Mouse (Mus musculus): Measurements from ENCODE around the gene Cdr1.

The Cdr1 gene

DNA sequence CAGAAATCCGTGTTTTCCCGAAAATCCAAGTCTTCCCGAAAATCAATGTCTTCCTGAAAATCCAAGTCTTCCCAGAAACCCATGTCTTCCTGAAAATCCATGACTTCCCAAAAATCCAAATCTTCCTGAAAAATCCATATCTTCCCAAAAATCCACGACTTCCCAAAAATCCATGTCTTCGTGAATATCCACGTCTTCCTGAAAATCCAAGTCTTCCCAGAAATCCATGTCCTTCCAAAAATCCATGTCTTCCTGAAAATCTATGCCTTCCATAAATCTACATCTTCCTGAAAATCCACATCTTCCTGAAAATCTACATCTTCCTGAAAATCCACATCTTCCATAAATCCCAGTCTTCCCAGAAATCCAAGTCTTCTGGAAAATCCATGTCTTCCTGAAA, at the start of gene Cdr1:
Gene Cdr1, minus strand, starts transcription at position 101 of the 400 bp plus-strand sequence.
- no peak for DNase-seq

DNA sequence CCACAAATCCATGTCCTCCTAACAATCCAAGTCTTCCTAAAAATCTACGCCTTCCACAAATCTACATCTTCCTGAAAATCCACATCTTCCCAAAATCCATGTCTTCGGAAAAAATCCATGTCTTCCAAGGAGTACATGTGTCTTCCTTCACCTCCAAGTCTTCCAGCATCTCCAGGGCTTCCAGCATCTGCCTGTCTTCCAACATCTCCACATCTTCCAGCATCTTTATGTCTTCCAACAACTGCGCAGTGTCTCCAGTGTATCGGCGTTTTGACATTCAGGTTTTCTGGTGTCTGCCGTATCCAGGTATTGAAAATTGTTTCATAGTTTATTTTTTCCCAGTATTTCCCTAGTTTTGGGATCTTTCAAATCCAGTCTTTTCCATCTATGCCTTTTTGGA, 511 bp upstream of the Cdr1 start:
- DNase-seq: no peak

DNA sequence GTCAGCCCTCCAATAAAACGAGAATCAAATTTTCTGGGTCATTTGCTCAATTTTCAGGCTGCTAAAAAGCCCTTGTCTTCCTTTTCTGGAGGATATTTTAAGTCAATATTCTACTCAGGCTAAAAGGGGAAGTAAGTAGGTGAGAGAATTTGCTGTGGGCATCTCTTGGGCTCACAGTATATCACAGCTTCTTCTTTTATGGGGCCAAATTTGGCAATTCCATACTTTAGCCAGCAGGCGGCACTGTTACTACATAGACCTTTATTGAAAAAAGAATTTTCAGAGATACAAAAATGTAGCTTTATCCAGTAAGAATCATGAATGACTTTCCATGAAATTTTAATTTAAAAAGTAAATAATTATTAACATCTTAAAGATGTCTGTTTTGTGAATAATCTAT, 18.8 kb downstream of the Cdr1 start:
- no peak for DNase-seq

GRCm38 (mm10) chrX:61161249-61161648, 24.1 kb downstream of the Cdr1 start:
- DNase-seq: no peak

DNA sequence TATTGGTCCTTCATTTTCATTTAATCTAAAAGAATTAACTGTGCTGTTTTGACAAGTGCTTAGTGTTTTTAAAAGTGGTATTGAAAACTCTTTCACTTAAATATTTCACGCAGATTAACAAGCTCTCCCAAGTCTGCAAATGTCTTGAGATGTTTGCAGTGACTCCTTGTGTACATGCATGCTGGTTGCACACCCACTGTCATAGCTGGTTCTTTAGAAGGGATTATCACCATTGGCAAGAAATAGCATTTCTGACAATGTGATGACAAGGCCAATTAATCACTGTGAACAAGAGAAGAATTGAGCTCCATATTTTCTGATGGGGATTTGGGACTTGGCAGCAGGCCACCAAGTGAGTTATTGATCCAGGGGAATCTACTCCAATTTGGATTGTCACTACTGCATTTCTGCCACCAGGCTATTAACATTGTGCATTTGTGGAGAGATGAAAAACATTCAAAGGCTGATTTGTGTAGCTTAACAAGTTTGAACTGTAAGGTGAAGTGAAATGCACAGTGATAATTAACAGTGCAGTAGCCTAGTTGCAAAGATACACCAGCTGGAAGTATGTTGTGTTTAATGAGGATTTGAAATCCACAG, 30.6 kb downstream of the Cdr1 start:
- no peak for DNase-seq

GRCm38 (mm10) chrX:61154246-61154645, 31.1 kb downstream of the Cdr1 start:
- no peak for DNase-seq

- no peak for DNase-seq
These were observed 38.8 kb downstream of the Cdr1 start for GRCm38 (mm10) chrX:61146569-61146968.

- no peak for DNase-seq
These were observed 39.9 kb downstream of the Cdr1 start for GRCm38 (mm10) chrX:61145416-61145815.

DNA sequence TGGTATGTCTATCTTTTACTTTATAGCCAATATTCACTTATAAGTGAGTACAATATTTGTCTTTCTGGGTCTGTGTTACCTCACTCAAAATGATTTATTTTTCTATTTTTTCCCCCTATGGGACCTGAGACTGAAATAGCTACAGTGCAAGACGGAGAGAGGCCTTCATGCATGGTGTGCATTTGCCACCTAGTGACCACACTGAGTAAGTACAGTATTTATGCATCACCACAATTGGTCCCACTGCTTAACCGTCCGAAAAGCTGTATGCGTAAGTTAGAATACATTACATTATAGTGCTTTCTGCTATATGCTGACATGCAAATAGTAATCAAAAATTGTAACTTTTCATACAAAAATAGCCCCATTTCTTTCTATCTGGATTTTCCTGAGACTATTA, 50.8 kb downstream of the Cdr1 start:
- no peak for DNase-seq

All from thymus, adult 18-20 months (tissue).